Mouse (Mus musculus) limb, embryonic 14.5 days (tissue): ENCODE data around the gene Baat. TPM values are rescaled to one million over a fixed set of nuclear protein-coding genes. Genes with fewer than 3 reads are reported as not detected.

Experiments
- ATAC-seq: fragments of 200-750 bp; cut with Nextera tagmentation; 2 replicates; pipeline ENCODE4 v1.8.0; 2017; ENCODE audit warnings: low read depth, moderate number of reproducible peaks, moderate TSS enrichment; ENCODE audit not compliant: low FRiP score
- DNase-seq: peaks from one replicate; pipeline ENCODE4 v3.0.0-alpha.2; 2015; ENCODE audit warnings: low spot score
- H3K27ac ChIP-seq: fragments of 300-500 bp; sonication (generic); replicated peaks from 2 replicates; pipeline ENCODE4 v1.5.1; 2014; ENCODE audit warnings: low read depth, mild to moderate bottlenecking, low read length, moderate library complexity, mixed read lengths
- H3K27me3 ChIP-seq: fragments of 300-500 bp; sonication (generic); 2 replicates; pipeline ENCODE4 v1.6.1; 2014; ENCODE audit warnings: low read length, mixed read lengths; ENCODE audit not compliant: control insufficient read depth, insufficient read depth
- H3K36me3 ChIP-seq: fragments of 300-500 bp; sonication (generic); 2 replicates; pipeline ENCODE4 v1.6.1; 2014; ENCODE audit warnings: mild to moderate bottlenecking, low read length, moderate library complexity, mixed read lengths; ENCODE audit not compliant: control insufficient read depth, insufficient read depth
- H3K4me1 ChIP-seq: fragments of 300-500 bp; sonication (generic); 2 replicates; pipeline ENCODE4 v1.6.1; 2014; ENCODE audit warnings: antibody characterized with exemption, low read length, mixed read lengths; ENCODE audit not compliant: control insufficient read depth, insufficient read depth
- H3K4me2 ChIP-seq: fragments of 300-500 bp; sonication (generic); replicated peaks from 2 replicates; pipeline ENCODE4 v1.6.1; 2014; ENCODE audit warnings: low read depth, mild to moderate bottlenecking, low read length, moderate library complexity; ENCODE audit not compliant: severe bottlenecking
- H3K4me3 ChIP-seq: fragments of 300-500 bp; sonication (generic); replicated peaks from 2 replicates; pipeline ENCODE4 v1.5.1; 2014; ENCODE audit warnings: low read length
- H3K9ac ChIP-seq: fragments of 300-500 bp; sonication (generic); 2 replicates; pipeline ENCODE4 v1.6.1; 2014; ENCODE audit warnings: mild to moderate bottlenecking, low read depth, low read length, moderate library complexity; ENCODE audit not compliant: severe bottlenecking
- H3K9me3 ChIP-seq: fragments of 300-500 bp; sonication (generic); 2 replicates; pipeline ENCODE4 v1.6.1; 2016; ENCODE audit warnings: low read length; ENCODE audit not compliant: control insufficient read depth
- POLR2A ChIP-seq: fragments of 200-500 bp; IDR thresholded peaks from 2 replicates; pipeline ENCODE4 v1.8.0; 2012; ENCODE audit warnings: inconsistent platforms, mild to moderate bottlenecking, moderate library complexity, borderline replicate concordance; ENCODE audit not compliant: insufficient read depth, insufficient read length; ENCODE audit errors: extremely low read depth
- WGBS: fragments of 180-500 bp; shearing (Covaris S2); extraction: QIAGEN DNeasy Blood & Tissue Kit; methylation state at CpG from one replicate; pipeline ENCODE4 v1.1.7; 2014; 5-methylcytosine and 5-hydroxymethylcytosine counted together
- polyA plus RNA-seq, 2 experiments: library from polyadenylated mRNA; depleted of rRNA in 1 of 2; stranded (reverse) in 1 of 2; unstranded in 1 of 2; fragments of >200 nt; fragmentation: Nextera tagmentation in 1 of 2; extraction: Ambion mirVana in 1 of 2; gene quantifications; 2 replicates each; pipeline versions ENCODE4 v1.2.1 to v1.2.3; 2012 to 2014

Gene Baat
- 0.19 and 0.20 TPM in 2 replicates for polyA plus RNA-seq (2012; rRNA removed)
- polyA plus RNA-seq (2014; fragmentation: Nextera tagmentation; extraction: Ambion mirVana): 0.10 and 0.21 TPM in 2 replicates

DNA sequence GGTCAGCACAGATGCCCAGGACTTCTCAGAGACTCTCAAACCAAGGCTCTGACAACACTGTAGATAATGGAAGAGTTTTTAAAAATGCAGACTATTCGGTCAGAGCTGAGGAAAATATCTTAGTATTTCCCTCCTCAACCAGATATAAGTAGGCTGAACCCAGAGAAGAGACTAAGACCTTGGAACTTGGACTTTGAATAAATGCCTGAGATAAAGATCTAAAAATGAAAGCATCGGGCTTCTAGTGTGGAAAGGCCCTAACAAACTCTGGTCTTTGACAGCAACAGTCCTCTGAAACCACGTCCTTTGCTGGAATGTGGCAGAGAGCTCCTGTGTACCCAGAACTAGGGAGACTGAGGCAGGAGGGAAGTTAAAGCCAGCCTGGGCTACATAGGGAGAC is at the start of gene Baat:
Baat (minus strand) TSS at position 172 of the 400 bp plus-strand sequence.
- 82% methylated on average over 3 of the region's 3 CpGs for WGBS
- no peak for ATAC-seq
- Histone ChIP-seq H3K27me3 (no peaks in the 10 kb centered on the region), H3K9ac (no peak within 1 kb of the TSS), H3K4me2 (no peak within 1 kb of the TSS), H3K4me3 (no peak within 1 kb of the TSS), H3K27ac (no peak within 1 kb of the TSS), H3K9me3 (no peaks in the 10 kb centered on the region), H3K36me3 (no peaks in the 10 kb centered on the region), H3K4me1 (no peaks in the 10 kb centered on the region)
- no peak for DNase-seq
- no peak for TF ChIP-seq POLR2A

DNA sequence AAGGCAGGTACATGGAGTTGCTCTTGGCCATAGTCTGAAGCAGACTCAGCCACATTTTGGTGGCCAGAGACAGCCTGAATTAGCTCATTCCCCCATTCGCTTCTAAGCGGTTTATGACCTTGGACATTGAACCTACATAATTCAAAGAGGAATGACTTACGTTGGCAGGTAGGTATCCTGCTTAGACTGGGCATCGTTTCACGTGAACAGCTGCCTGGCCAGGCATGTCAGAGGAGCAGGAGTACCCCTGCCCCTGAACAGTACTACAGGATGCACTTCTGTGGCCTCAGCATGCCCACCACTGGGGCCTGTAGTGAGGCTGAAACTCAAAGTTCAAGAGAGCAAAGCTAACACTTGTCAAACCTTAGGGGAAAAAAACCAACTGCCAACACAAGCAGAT is 47.0 kb upstream of the Baat start:
- no peak for DNase-seq
- Histone ChIP-seq H3K9me3 (no peaks in the 10 kb centered on the region), H3K9ac (no peak overlapping the region), H3K27ac (no peak overlapping the region), H3K4me1 (no peaks in the 10 kb centered on the region), H3K4me2 (no peak overlapping the region), H3K27me3 (no peaks in the 10 kb centered on the region), H3K4me3 (no peak overlapping the region), H3K36me3 (no peaks in the 10 kb centered on the region)
- ATAC-seq: no peak
- TF ChIP-seq POLR2A: no peak
- WGBS: 69% methylated on average over 5 of the region's 5 CpGs

DNA sequence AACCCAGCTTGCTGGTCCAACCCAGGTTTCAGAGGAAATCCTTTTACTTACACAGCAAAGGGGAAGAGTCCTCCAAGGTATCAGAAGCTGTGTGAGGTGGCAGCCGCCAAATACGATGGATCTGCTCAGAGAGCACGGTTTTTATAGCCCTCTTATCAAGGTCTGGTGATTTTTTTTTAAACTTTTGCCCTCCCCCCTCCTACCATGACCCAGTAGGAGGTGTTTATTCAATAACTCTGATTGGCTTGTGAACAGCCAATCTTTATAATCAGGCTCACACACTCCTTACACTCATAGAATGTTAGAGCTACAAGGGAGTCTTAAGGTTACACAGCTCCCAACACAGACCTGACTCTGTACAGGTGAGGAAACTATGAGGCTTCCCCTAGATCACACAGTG is 43.0 kb upstream of the Baat start, which contains the start of gene Aldob:
Aldob (minus strand) TSS at position 164 of the 400 bp plus-strand sequence.
- no peak within 1 kb of the TSS for H3K9ac ChIP-seq
- TF ChIP-seq POLR2A: no peak
- no peaks in the 10 kb centered on the region for H3K4me1 ChIP-seq
- no peak within 1 kb of the TSS for H3K27ac ChIP-seq
- WGBS: 49% methylated on average over 3 of the region's 3 CpGs
- no peaks in the 10 kb centered on the region for H3K27me3 ChIP-seq
- H3K9me3 ChIP-seq: no peaks in the 10 kb centered on the region
- no peak within 1 kb of the TSS for H3K4me2 ChIP-seq
- ATAC-seq: no peak
- H3K4me3 ChIP-seq: no peak within 1 kb of the TSS
- no peaks in the 10 kb centered on the region for H3K36me3 ChIP-seq
- no peak for DNase-seq

DNA sequence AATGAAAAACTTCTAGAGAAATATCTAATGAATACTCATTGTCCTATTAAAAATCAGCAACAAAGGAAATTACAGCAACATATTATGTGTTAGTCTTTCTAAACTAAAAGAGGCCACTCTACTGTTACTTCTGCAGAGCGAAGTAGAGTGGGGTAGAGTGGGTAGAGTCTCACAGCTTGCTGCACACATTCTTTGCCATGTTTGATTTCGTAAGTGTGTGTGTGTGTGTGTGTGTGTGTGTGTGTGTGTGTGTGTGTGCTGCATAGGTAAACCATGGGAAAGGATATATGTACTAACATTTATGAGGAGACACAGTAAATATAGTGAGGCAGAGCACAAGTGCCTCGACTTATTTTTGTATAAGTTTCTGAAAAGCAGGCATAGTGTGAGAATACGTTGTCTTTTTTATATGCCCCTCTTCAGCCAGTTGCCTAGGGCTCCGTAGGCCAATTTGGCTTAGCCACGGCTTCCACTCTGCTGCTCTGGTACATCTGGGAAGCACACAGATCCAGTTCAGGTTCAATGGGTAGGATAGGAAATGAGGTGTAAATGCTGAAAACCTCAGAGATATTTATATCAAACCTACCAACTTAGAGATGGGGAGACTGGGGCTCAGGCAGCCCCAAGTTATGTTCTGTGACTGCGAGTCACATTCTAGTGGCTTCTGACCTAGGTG is 41.3 kb upstream of the Baat start:
- Histone ChIP-seq H3K4me2 (no peak overlapping the region), H3K4me3 (no peak overlapping the region), H3K9ac (no peak overlapping the region), H3K36me3 (no peaks in the 10 kb centered on the region), H3K4me1 (no peaks in the 10 kb centered on the region), H3K27me3 (no peaks in the 10 kb centered on the region), H3K27ac (no peak overlapping the region), H3K9me3 (no peaks in the 10 kb centered on the region)
- ATAC-seq (no peak), DNase-seq (no peak)
- WGBS: 83% methylated on average over 7 of the region's 7 CpGs
- no peak for TF ChIP-seq POLR2A

DNA sequence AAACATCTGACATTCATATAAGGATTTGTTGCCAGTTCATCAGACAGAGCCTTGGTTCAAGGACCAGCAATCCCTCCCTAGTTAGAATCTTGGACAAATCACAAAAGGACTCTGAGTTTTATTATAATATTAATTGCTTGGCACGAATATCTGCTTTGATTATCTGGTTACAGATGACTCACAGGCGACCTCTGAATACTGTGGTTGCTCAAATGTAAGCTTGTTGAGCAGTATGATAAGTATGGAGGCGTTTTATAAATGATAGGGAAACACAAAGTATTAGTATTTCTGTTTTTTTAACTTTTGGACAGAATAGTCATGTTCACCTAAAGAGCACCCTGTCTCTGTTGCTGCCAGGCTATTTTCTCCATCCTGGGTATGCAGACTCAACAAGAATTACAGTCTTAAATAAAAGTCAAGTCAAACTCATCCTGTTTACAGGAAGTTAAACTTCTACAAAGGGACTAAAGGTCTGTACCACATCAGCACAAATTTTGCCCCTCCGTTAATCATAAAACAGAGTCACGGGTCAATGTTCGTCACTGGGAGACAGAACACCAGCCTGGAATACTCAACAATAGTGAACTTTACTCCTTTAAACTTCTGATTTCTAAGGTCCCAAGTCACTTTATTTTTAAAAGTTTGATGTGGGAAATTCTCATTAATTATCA is 40.7 kb upstream of the Baat start:
- Histone ChIP-seq H3K27me3 (no peaks in the 10 kb centered on the region), H3K4me3 (no peak overlapping the region), H3K9me3 (no peaks in the 10 kb centered on the region), H3K27ac (no peak overlapping the region), H3K36me3 (no peaks in the 10 kb centered on the region), H3K9ac (no peak overlapping the region), H3K4me1 (no peaks in the 10 kb centered on the region), H3K4me2 (no peak overlapping the region)
- no peak for ATAC-seq
- WGBS: 70% methylated on average over 6 of the region's 6 CpGs
- no peak for TF ChIP-seq POLR2A
- no peak for DNase-seq
